Mouse (Mus musculus) intestine, embryonic 14.5 days (tissue): Measurements from ENCODE around the gene Actn1. TPM values are rescaled to one million over a fixed set of nuclear protein-coding genes. Genes with fewer than 3 reads are reported as not detected.
"Not testable (repeated sequence)": the region's sequence is repeated elsewhere in the genome, so short reads cannot be mapped to it uniquely, and the experiment has no call there.

ENCODE experiments used
- ATAC-seq: fragments of 200-750 bp; cut with Nextera tagmentation; replicated peaks from 2 replicates; pipeline ENCODE4 v1.8.0; 2017; ENCODE audit warnings: low read depth, moderate number of reproducible peaks, moderate TSS enrichment, moderate library complexity; ENCODE audit not compliant: low FRiP score, low TSS enrichment
- DNase-seq: peaks from one replicate; pipeline ENCODE4 v3.0.0-alpha.2; 2018; ENCODE audit warnings: low spot score
- H3K27ac ChIP-seq: fragments of 300-500 bp; sonication (generic); 2 replicates; pipeline ENCODE4 v1.5.1; 2014; ENCODE audit warnings: low read depth, mild to moderate bottlenecking, control low read depth
- H3K27me3 ChIP-seq: fragments of 300-500 bp; sonication (generic); replicated peaks from 2 replicates; pipeline ENCODE4 v1.6.1; 2014; ENCODE audit warnings: low read length, control low read depth; ENCODE audit not compliant: control insufficient read depth, insufficient read depth
- H3K36me3 ChIP-seq: fragments of 300-500 bp; sonication (generic); 2 replicates; pipeline ENCODE4 v1.6.1; 2014; ENCODE audit warnings: low read length, control low read depth; ENCODE audit not compliant: control insufficient read depth, insufficient read depth
- H3K4me1 ChIP-seq: fragments of 300-500 bp; sonication (generic); replicated peaks from 2 replicates; pipeline ENCODE4 v1.6.1; 2014; ENCODE audit warnings: low read length, control low read depth, mixed read lengths; ENCODE audit not compliant: control insufficient read depth, insufficient read depth
- H3K4me2 ChIP-seq: fragments of 300-500 bp; sonication (generic); 2 replicates; pipeline ENCODE4 v1.6.1; 2014; ENCODE audit warnings: low read length
- H3K4me3 ChIP-seq: fragments of 300-500 bp; sonication (generic); 2 replicates; pipeline ENCODE4 v1.5.1; 2014; ENCODE audit warnings: low read depth, low read length, control low read depth, mixed read lengths
- H3K9ac ChIP-seq: fragments of 300-500 bp; sonication (generic); 2 replicates; pipeline ENCODE4 v1.6.1; 2014; ENCODE audit warnings: mild to moderate bottlenecking, low read length
- H3K9me3 ChIP-seq: fragments of 300-500 bp; sonication (generic); 2 replicates; pipeline ENCODE4 v1.6.1; 2016; ENCODE audit warnings: low read length, control low read depth; ENCODE audit not compliant: control insufficient read depth
- WGBS: fragments of 180-500 bp; shearing (Covaris S2); extraction: QIAGEN DNeasy Blood & Tissue Kit; methylation state at CpG from one replicate; pipeline ENCODE4 v1.1.7; 2014; 5-methylcytosine and 5-hydroxymethylcytosine counted together
- polyA plus RNA-seq: library from polyadenylated mRNA; unstranded; fragments of >200 nt; fragmentation: Nextera tagmentation; extraction: Ambion mirVana; gene quantifications from 2 replicates; pipeline ENCODE4 v1.2.1, GENCODE M21; 2014

Actn1 gene
- polyA plus RNA-seq, 1 experiment from 2014 or later: 68.6 TPM

- Histone ChIP-seq H3K4me3 (no peak overlapping the region), H3K36me3 (no peaks in the 10 kb centered on the region), H3K4me2 (no peak overlapping the region), H3K27me3 (no peaks in the 10 kb centered on the region), H3K9me3 (no peaks in the 10 kb centered on the region), H3K4me1 (no peaks in the 10 kb centered on the region), H3K27ac (no peak overlapping the region), H3K9ac (no peak overlapping the region)
- DNase-seq: no peak
- ATAC-seq: no peak
- 79% methylated on average over 3 of the region's 3 CpGs for WGBS
Observed at GRCm38 (mm10) chr12:80289722-80290121, 29.6 kb upstream of the Actn1 start.

- Histone ChIP-seq H3K4me3 (no peak overlapping the region), H3K36me3 (no peaks in the 10 kb centered on the region), H3K4me1 (no peaks in the 10 kb centered on the region), H3K4me2 (no peak overlapping the region), H3K27ac (no peak overlapping the region), H3K9me3 (no peaks in the 10 kb centered on the region), H3K9ac (no peak overlapping the region), H3K27me3 (no peaks in the 10 kb centered on the region)
- ATAC-seq: no peak
- 58% methylated on average over 5 of the region's 5 CpGs for WGBS
- no peak for DNase-seq
Observed at GRCm38 (mm10) chr12:80285890-80286289, 25.7 kb upstream of the Actn1 start.

GRCm38 (mm10) chr12:80284251-80284650 is 24.1 kb upstream of the Actn1 start:
- not testable (repeated sequence) for ATAC-seq, H3K4me2 ChIP-seq, H3K36me3 ChIP-seq, H3K27ac ChIP-seq, H3K27me3 ChIP-seq, H3K9ac ChIP-seq, DNase-seq, H3K4me3 ChIP-seq, H3K9me3 ChIP-seq, H3K4me1 ChIP-seq
- 85% methylated on average over 2 of the region's 2 CpGs for WGBS

- no peak overlapping the region for H3K9ac ChIP-seq
- H3K4me1 ChIP-seq: no peaks in the 10 kb centered on the region
- H3K36me3 ChIP-seq: no peaks in the 10 kb centered on the region
- ATAC-seq (no peak), DNase-seq (no peak)
- H3K9me3 ChIP-seq: no peaks in the 10 kb centered on the region
- no peak overlapping the region for H3K4me2 ChIP-seq
- no peak overlapping the region for H3K27ac ChIP-seq
- no peak overlapping the region for H3K4me3 ChIP-seq
- 86% methylated on average over 10 of the region's 10 CpGs for WGBS
- H3K27me3 ChIP-seq: no peaks in the 10 kb centered on the region
Observed at GRCm38 (mm10) chr12:80278866-80279265, 18.7 kb upstream of the Actn1 start.

- 79% methylated on average over 7 of the region's 8 CpGs for WGBS
Observed at GRCm38 (mm10) chr12:80277428-80277827, 17.3 kb upstream of the Actn1 start.

GRCm38 (mm10) chr12:80275187-80275820 is 15.1 kb upstream of the Actn1 start:
- Histone ChIP-seq H3K27ac (no peak overlapping the region), H3K9ac (no peak overlapping the region)
- 71% methylated on average over 5 of the region's 5 CpGs for WGBS

More at GRCm38 (mm10) chr12:80277428-80277827, 17.3 kb upstream of the Actn1 start:
- Histone ChIP-seq H3K4me2 (no peak overlapping the region), H3K4me3 (no peak overlapping the region), H3K9me3 (no peaks in the 10 kb centered on the region), H3K27ac (no peak overlapping the region), H3K9ac (no peak overlapping the region), H3K4me1 (0 out of 2 replicates have a peak, but pooled peaks cover 4% of the 10 kb centered on the region), H3K36me3 (no peaks in the 10 kb centered on the region), H3K27me3 (no peaks in the 10 kb centered on the region)
- no peak for DNase-seq
- no peak for ATAC-seq

GRCm38 (mm10) chr12:80273020-80273686 is 13.0 kb upstream of the Actn1 start:
- WGBS: 28% methylated on average over 10 of the region's 10 CpGs
- H3K9ac ChIP-seq: no peak overlapping the region
- DNase-seq (peak; percentile 73), ATAC-seq (0 out of 2 replicates have a peak, but pooled peaks have one; percentile 71)
- H3K4me1 ChIP-seq: peaks cover 13% of the 10 kb centered on the region; the same call in 1 of the 2 replicates
- no peak overlapping the region for H3K4me3 ChIP-seq
- no peaks in the 10 kb centered on the region for H3K27me3 ChIP-seq
- H3K27ac ChIP-seq: peak overlapping the region; percentile 33; the same call in 1 of the 2 replicates
- no peaks in the 10 kb centered on the region for H3K9me3 ChIP-seq
- peak overlapping the region; percentile 32 for H3K4me2 ChIP-seq
- no peaks in the 10 kb centered on the region for H3K36me3 ChIP-seq

More at GRCm38 (mm10) chr12:80275187-80275820, 15.1 kb upstream of the Actn1 start:
- no peaks in the 10 kb centered on the region for H3K36me3 ChIP-seq
- ATAC-seq (no peak), DNase-seq (no peak)
- H3K4me3 ChIP-seq: no peak overlapping the region
- H3K27me3 ChIP-seq: no peaks in the 10 kb centered on the region
- no peak overlapping the region for H3K4me2 ChIP-seq
- no peaks in the 10 kb centered on the region for H3K9me3 ChIP-seq
- peaks cover 13% of the 10 kb centered on the region; the same call in 1 of the 2 replicates for H3K4me1 ChIP-seq

- no peak for DNase-seq
- H3K9ac ChIP-seq: no peak overlapping the region
- no peaks in the 10 kb centered on the region for H3K36me3 ChIP-seq
- peaks cover 13% of the 10 kb centered on the region; the same call in 1 of the 2 replicates for H3K4me1 ChIP-seq
- H3K27me3 ChIP-seq: no peaks in the 10 kb centered on the region
- ATAC-seq: no peak
- H3K4me2 ChIP-seq: no peak overlapping the region
- H3K4me3 ChIP-seq: no peak overlapping the region
- H3K27ac ChIP-seq: no peak overlapping the region
- 35% methylated on average over 5 of the region's 5 CpGs for WGBS
- no peaks in the 10 kb centered on the region for H3K9me3 ChIP-seq
Observed at GRCm38 (mm10) chr12:80271806-80272205, 11.6 kb upstream of the Actn1 start.
